Mouse (Mus musculus): ENCODE measurements around the gene Rras.

DNA sequence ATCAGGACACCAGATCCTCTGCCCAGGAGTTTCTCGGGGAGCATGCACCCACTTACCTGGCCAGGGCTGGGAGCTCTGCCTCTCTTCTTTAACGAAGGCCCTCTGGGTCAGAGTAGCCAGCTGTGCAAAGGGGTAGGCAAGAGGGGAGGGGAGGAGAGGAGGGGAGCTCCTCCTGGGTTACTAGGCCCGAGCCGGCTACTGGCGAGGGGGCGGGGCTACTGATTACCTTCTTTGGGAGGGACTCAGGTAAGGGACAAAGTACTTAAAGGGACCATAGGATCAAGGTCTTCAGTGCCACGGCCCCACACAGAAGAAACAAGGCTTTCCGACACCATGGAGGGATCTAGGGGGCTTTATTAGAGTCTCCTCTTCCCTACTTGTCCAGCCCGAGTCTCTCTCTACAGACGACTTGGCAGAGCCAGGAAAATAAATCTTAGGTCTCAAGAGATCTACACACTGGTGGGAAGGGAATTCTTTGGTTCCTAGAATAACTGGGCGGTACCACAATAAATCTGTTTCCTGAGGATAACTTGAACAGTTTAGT, 43.8 kb downstream of the Rras start:
- no peak for TF ChIP-seq CTCF (conservative IDR thresholded peaks at IDR 0.05; ENCODE audit: low read length)
- no peak for TF ChIP-seq NANOG (IDR thresholded peaks at IDR 0.05; ENCODE audit: borderline replicate concordance, low read length)
